Mouse (Mus musculus) C2C12 (cell line): Measurements from ENCODE around the gene Btbd11. TPM values are rescaled to one million over a fixed set of nuclear protein-coding genes. Genes with fewer than 3 reads are reported as not detected.

Source experiments
- H3K27me3 ChIP-seq: one replicate; pipeline ENCODE4 v1.6.1; 2011; ENCODE audit not compliant: control insufficient read depth, insufficient read depth, insufficient read length
- H3K36me3 ChIP-seq: one replicate; pipeline ENCODE4 v1.6.1; 2011; ENCODE audit not compliant: control insufficient read depth, insufficient read depth
- H3K4me3 ChIP-seq: one replicate; pipeline ENCODE4 v1.5.1; 2011; ENCODE audit warnings: mild to moderate bottlenecking, control low read depth; ENCODE audit not compliant: poor library complexity, insufficient read depth, severe bottlenecking
- H3K79me2 ChIP-seq: one replicate; pipeline ENCODE4 v1.6.1; 2011; ENCODE audit not compliant: control insufficient read depth, insufficient read depth
- H3K79me3 ChIP-seq: one replicate; pipeline ENCODE4 v1.6.1; 2011; ENCODE audit warnings: low read depth, control low read depth
- H3ac ChIP-seq: one replicate; pipeline ENCODE3; 2011; ENCODE audit warnings: low read depth; ENCODE audit not compliant: control insufficient read depth, insufficient read length
- CEBPB ChIP-seq: IDR thresholded peaks from one replicate; pipeline ENCODE4 v1.6.1; 2011; ENCODE audit warnings: low read depth, mild to moderate bottlenecking, control low read depth, moderate library complexity
- CTCF ChIP-seq: IDR thresholded peaks from one replicate; pipeline ENCODE4 v1.5.1; 2011; ENCODE audit not compliant: control insufficient read depth, insufficient read depth, insufficient read length
- FOSL1 ChIP-seq: IDR thresholded peaks from one replicate; pipeline ENCODE4 v1.8.0; 2011; ENCODE audit warnings: mild to moderate bottlenecking, low read length; ENCODE audit not compliant: poor library complexity, insufficient read depth, severe bottlenecking
- MAX ChIP-seq: IDR thresholded peaks from one replicate; pipeline ENCODE4 v1.6.1; 2011; ENCODE audit warnings: mild to moderate bottlenecking, control low read depth
- MYOD1 ChIP-seq: IDR thresholded peaks from one replicate; pipeline ENCODE4 v1.6.1; 2011; ENCODE audit warnings: low read depth; ENCODE audit not compliant: control insufficient read depth, insufficient read length
- MYOG ChIP-seq: IDR thresholded peaks from one replicate; pipeline ENCODE4 v1.6.1; 2011; ENCODE audit not compliant: control insufficient read depth, insufficient read length; ENCODE audit errors: extremely low read depth
- USF1 ChIP-seq: IDR thresholded peaks from one replicate; pipeline ENCODE4 v1.6.1; 2011; ENCODE audit warnings: low read depth, mild to moderate bottlenecking, control low read depth, moderate library complexity
- polyA plus RNA-seq: library from polyadenylated mRNA; unstranded; fragments of >200 nt; fragmentation: generic; extraction: Trizol; gene quantifications from one replicate; pipeline ENCODE4 v1.2.1, GENCODE M21; 2012; ENCODE audit warnings: missing spikeins

The Btbd11 gene
- polyA plus RNA-seq, 1 experiment = 11.7 TPM

GRCm38 (mm10) chr10:85578571-85579465, 192.2 kb downstream of the Btbd11 start:
- no peaks in the 10 kb centered on the region for H3K27me3 ChIP-seq
- H3K4me3 ChIP-seq = no peak overlapping the region
- no peaks in the 10 kb centered on the region for H3K79me3 ChIP-seq
- H3K36me3 ChIP-seq = no peaks in the 10 kb centered on the region
- no peak overlapping the region for H3ac ChIP-seq
- H3K79me2 ChIP-seq = no peaks in the 10 kb centered on the region
- TF ChIP-seq MYOD1 (no peak), USF1 (no peak), MYOG (no peak), CTCF (no peak), CEBPB (no peak), FOSL1 (no peak), MAX (no peak)

- TF ChIP-seq USF1 (no peak), MYOD1 (no peak), MAX (no peak), CEBPB (no peak), MYOG (no peak), CTCF (no peak), FOSL1 (no peak)
- Histone ChIP-seq H3K27me3 (no peaks in the 10 kb centered on the region), H3K36me3 (no peaks in the 10 kb centered on the region), H3K79me3 (no peaks in the 10 kb centered on the region), H3K4me3 (no peak overlapping the region), H3ac (no peak overlapping the region), H3K79me2 (no peaks in the 10 kb centered on the region)
Observed at GRCm38 (mm10) chr10:85587758-85588157, 201.1 kb downstream of the Btbd11 start.

DNA sequence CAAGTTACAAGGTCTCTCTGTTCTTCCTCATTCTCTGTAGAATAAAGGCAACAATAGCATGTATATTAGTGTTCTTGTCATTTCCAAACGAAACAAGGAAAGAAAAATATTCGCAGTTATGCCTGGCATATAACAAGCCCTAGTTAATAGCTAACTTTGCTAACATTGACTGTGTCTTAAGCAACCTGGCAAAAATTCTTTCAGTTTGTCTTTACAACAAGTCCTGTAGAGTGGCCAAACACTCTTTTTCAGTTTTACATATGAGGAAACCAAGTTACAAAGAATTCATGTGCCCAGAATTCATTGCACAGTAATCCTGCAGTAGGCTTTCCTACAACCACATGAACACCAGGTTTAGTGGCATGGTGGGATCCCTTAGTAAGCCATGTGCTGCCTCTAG, 203.4 kb downstream of the Btbd11 start:
- Histone ChIP-seq H3ac (no peak overlapping the region), H3K4me3 (no peak overlapping the region), H3K79me2 (no peaks in the 10 kb centered on the region), H3K79me3 (no peaks in the 10 kb centered on the region), H3K27me3 (no peaks in the 10 kb centered on the region), H3K36me3 (no peaks in the 10 kb centered on the region)
- TF ChIP-seq USF1 (no peak), CEBPB (no peak)

DNA sequence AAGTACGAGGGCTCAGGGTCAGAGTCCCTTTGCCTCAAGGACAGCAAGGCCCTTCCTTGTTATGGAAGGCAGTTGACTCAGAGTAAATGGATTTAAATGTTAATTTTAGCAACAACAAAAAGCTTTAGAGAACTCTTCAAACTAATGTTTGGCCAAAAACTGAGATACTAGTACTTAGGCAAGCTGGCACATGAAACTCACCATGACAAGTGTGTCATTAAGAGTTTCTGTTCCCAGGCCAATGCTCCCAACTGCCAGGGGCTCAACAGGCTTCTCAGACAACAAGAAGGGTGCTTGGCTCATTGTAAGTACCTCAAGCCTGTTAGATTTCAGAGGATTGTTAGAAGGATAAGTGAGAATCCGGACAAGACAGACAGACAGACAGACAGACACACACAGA, 204.7 kb downstream of the Btbd11 start:
- TF ChIP-seq MAX = no peak
- no peak for TF ChIP-seq CEBPB
- TF ChIP-seq CTCF = no peak
- no peak for TF ChIP-seq MYOD1
- no peak for TF ChIP-seq MYOG
- TF ChIP-seq USF1 = no peak
- no peak for TF ChIP-seq FOSL1

GRCm38 (mm10) chr10:85591986-85592385, 205.4 kb downstream of the Btbd11 start:
- Histone ChIP-seq H3K79me3 (no peaks in the 10 kb centered on the region), H3K79me2 (no peaks in the 10 kb centered on the region), H3K36me3 (no peaks in the 10 kb centered on the region), H3K27me3 (no peaks in the 10 kb centered on the region), H3ac (no peak overlapping the region), H3K4me3 (no peak overlapping the region)
- no peak for TF ChIP-seq MYOG
- no peak for TF ChIP-seq CEBPB
- TF ChIP-seq MAX = no peak
- no peak for TF ChIP-seq USF1
- no peak for TF ChIP-seq CTCF
- TF ChIP-seq FOSL1 = no peak
- no peak for TF ChIP-seq MYOD1

More for the DNA sequence above, 204.7 kb downstream of the Btbd11 start:
- Histone ChIP-seq H3K27me3 (no peaks in the 10 kb centered on the region), H3K79me2 (no peaks in the 10 kb centered on the region), H3K79me3 (no peaks in the 10 kb centered on the region), H3K36me3 (no peaks in the 10 kb centered on the region), H3ac (no peak overlapping the region), H3K4me3 (no peak overlapping the region)

DNA sequence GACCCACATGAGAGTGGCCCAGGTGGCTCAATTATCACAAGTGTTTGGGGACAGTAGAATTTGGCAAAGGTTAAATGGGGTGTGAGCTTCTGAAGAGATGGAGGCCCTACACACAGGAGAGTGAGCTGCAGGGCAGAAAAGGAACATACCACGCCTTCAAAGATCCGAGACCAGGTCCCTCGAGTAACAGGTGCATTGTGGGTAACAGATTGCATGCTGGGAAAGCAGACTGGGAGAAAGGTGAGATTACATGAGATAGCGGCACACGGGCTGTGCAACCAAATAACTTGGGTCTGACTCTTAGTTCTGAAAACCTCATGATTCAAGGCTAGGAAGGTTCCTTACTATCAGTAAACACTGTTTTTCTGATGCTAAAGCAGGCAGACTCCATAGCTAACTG, 209.7 kb downstream of the Btbd11 start:
- Histone ChIP-seq H3K27me3 (no peaks in the 10 kb centered on the region), H3K36me3 (no peaks in the 10 kb centered on the region), H3K4me3 (no peak overlapping the region), H3ac (no peak overlapping the region), H3K79me3 (peaks cover 2% of the 10 kb centered on the region), H3K79me2 (peaks cover 19% of the 10 kb centered on the region)
- TF ChIP-seq MYOG (no peak), MAX (no peak), MYOD1 (no peak), USF1 (no peak), FOSL1 (no peak), CEBPB (no peak), CTCF (no peak)
